Mouse (Mus musculus): ENCODE measurements around the gene Mrpl42.

The Mrpl42 gene

GRCm38 (mm10) chr10:95514656-95515292 lies 13.0 kb upstream of the Mrpl42 start, which contains the start of gene Ube2n:
TSS of gene Ube2n (plus strand) at chr10:95515145.
- DNase-seq (ENCODE audit: low spot score), result peak; percentile 85

DNA sequence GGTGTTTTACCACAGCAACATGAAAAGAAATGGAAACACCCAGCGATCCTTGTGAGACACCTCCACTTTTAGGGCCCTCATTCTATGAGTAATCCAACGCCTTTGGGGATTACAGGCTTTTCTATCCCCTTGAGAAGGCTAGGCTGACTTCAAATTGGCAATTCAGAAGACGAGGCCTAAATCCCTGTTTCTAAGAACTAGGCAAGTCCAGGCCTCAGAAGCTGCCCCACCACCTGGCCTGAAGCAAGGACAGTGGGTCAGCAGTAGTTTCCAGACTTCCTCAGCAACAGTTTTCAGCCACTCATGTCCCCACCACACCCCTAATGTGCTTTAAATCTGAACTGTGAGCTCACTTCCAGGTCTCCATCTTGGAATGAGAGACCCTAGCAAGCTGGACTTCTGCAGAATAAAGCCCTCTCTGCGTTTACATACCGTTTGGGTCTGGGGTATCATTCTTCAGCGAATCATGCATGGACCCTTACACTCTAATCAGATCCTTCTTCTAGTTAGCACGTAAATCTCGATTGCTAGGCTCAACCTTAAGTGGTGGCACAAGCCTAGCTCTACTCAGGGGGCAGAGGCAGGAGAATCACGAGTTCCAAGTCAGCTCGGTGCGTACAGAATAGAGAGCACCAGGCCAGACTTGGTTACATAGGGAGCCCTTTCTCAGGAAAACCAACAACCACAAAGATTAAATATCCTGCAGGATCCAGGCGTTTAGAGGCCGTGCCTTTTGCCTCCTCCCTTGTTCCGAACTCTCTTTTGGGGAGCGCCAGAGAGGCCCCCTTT lies 12.2 kb upstream of the Mrpl42 start:
- no peak for DNase-seq (ENCODE audit: low spot score)

GRCm38 (mm10) chr10:95512635-95513034 lies 10.9 kb upstream of the Mrpl42 start:
- DNase-seq (ENCODE audit: low spot score), result no peak

DNA sequence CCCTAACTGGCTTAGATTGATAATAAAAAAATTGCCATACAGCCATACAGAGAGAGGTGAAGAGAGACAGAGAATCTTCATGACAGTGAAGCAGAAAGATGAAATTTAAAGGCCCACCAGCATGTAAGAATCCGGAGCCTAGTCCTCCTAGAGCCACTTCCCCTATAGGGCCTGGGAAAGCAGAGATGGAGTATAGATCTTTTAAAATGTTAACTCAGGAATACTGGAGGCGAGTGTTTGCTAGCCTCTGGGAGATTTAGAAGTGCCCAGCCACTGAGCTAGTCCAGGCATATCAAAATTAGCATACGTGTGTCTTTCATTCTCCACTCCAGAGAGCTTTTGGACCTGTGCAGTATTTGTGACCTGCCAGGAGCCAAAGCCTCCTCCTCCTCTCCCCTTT lies 7.5 kb upstream of the Mrpl42 start:
- no peak for DNase-seq (ENCODE audit: low spot score)

GRCm38 (mm10) chr10:95508793-95509192 lies 7.1 kb upstream of the Mrpl42 start:
- DNase-seq (ENCODE audit: low spot score), result no peak

DNA sequence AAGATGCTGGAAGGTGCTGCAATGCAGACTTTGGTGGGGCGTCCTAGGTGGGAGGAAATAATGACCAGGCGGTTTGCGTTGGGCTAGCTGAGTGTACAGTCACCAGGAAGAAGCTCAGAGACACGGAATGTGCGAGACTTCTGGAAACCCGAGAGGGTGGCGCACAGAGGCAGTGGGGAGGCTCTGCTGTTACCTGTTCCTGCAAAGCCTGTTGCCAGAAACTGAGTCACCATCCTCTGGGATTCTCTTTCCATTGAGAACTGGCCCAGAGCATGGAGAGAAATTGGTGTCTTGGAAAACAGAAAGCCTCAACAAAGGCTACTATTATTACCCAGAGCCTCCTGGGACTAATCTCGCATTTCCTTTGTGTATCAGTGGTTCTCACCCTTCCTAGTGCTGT lies 6.4 kb upstream of the Mrpl42 start:
- no peak for DNase-seq (ENCODE audit: low spot score)

DNA sequence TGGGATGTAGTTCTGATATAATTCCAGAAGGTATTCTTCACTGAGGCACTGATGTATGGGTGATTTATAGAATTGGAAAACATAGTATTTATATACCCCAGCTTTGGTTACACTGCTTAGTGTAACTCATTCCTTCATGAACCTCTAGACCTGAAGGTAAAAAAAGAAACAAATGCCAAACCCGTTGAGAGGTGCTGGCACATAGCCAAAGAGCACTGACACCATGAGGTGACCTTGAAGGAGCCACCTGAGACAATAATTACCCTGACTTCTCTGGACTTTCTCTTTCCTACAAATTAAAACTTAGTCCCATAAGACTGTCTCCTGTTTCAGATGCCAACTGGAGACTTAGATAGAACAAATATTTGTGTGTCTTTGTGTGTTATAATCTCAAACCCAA lies 2.6 kb upstream of the Mrpl42 start:
- DNase-seq (ENCODE audit: low spot score), result no peak

DNA sequence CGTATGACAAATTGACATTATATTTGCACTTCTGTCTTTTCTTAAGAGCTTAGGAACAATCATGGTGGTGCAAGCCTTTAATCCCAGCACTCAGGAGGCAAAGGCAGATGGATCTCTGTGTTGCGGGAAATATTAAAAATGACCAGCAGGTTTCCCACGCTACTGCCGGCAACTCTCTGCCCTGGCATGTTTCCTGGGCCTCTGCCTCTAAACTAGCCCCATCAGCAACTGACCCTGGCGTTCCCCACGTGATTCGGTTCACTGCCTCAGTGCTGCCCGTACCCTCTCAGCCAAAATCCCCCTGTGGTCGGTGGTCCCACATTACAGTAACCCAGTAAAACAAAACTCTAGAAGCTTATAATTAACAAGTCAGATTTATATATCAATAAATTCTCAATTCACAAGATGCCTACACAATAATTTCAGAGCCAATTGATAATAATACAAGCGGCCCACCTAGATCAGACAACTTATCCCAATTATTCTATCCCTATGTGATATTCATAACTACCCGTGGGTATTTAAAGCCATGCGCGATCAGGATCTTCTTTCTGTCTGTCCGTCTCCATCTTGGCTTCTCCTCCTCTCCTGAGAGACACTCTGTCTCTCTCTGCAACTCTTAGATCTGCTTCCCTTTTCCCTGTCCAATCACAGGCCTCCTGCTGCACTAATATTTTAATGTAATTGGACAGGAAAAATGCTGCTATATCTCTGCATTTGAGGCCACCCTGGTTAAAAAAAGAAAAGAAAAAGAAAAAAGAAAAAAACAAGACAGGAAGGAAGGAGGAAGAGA lies 1.9 kb upstream of the Mrpl42 start:
- DNase-seq (ENCODE audit: low spot score), result no peak

- DNase-seq (ENCODE audit: low spot score), result no peak
Observed at GRCm38 (mm10) chr10:95501033-95501432, 707 bp downstream of the Mrpl42 start.

GRCm38 (mm10) chr10:95494268-95494667 lies 7.5 kb downstream of the Mrpl42 start:
- no peak for DNase-seq (ENCODE audit: low spot score)

GRCm38 (mm10) chr10:95489653-95490052 lies 12.1 kb downstream of the Mrpl42 start:
- no peak for DNase-seq (ENCODE audit: low spot score)

- DNase-seq (ENCODE audit: low spot score), result no peak
Observed at GRCm38 (mm10) chr10:95477516-95477915, 24.2 kb downstream of the Mrpl42 start.

GRCm38 (mm10) chr10:95475923-95476322 lies 25.8 kb downstream of the Mrpl42 start:
- peak; percentile 66 for DNase-seq (ENCODE audit: low spot score)

- no peak for DNase-seq (ENCODE audit: low spot score)
Observed at GRCm38 (mm10) chr10:95471889-95472547, 29.7 kb downstream of the Mrpl42 start.

DNA sequence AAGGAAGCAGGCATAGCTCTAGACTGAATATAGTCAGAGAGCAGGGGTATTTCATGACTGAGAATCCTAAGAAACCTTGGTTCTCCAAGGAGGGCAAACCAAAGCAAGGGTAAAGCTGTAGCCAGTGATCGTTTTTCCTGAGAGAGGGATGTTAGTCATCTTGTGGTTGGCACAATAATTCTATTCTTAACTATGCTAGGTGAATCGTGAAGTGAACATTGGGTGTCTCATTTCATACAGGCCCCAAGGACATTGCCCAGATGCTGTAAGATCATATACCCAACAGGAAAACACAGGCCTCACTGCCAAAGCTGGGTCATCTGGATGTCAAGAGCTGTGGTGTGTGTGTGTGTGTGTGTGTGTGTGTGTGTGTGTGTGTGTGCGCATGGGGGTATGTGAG lies 30.6 kb downstream of the Mrpl42 start:
- DNase-seq (ENCODE audit: low spot score), result no peak

DNA sequence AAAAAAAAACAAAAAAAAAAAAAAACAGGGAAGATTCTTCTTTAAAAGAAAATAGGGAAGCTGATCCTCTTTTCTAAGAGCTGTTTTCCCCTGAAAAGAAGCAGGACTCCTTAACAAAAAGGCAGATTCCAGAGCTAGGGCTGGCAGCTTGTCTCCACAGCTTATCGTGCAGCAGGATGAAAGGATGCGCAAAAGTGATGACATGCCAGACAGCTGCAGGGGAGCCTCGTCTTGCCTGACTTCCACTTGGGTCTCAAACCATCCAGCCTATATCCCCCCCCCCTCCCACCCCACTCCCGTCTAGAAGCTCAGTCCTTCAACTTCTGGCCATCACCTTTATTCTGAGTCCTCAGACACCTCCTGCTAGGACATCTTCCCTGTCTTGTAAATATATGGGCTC lies 32.8 kb downstream of the Mrpl42 start:
- no peak for DNase-seq (ENCODE audit: low spot score)

GRCm38 (mm10) chr10:95465485-95465896 lies 36.2 kb downstream of the Mrpl42 start:
- DNase-seq (ENCODE audit: low spot score), result no peak

GRCm38 (mm10) chr10:95464527-95464926 lies 37.2 kb downstream of the Mrpl42 start:
- no peak for DNase-seq (ENCODE audit: low spot score)

DNA sequence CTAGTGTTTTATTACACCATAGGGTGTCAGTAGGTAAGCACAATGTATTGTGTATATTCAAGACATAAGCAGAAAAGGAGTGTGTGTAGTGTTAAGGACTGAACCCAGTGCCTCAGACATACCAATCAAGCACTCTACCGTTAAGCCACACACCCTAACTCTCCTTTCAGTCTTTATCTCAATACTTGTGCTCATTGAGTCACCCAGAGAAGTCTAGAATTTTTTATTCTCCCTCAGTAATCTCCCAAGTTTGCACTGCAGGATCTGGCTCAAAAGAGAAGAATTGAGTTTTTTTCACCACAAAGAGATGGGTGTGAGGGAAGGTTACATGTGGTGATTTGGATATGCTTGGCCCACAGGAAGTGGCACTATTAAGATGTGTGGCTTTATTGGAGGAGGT lies 39.5 kb downstream of the Mrpl42 start:
- DNase-seq (ENCODE audit: low spot score), result no peak

DNA sequence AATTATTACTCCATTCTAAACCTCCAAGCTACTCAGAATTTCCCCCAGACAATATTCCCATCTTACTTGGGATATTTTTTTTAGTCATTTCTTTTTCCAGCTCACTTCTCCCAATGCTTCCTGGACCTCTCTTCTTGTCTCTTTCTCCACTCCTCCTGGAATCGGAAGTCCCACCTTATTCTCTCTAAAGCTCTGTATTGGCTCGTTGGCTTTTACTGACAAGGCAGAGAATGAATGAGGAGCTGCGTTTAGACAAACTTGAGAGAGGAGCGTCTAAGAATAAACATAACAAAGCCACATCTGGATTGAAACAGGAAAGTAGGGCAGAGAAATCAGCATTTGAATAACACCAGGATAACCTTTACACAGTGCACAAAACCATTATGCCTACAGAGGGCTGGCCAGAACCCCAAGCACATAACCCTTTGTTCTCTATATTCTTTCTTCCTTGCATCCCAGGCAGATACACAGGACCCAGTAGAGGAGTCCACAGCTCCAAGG lies 40.6 kb downstream of the Mrpl42 start:
- no peak for DNase-seq (ENCODE audit: low spot score)

DNA sequence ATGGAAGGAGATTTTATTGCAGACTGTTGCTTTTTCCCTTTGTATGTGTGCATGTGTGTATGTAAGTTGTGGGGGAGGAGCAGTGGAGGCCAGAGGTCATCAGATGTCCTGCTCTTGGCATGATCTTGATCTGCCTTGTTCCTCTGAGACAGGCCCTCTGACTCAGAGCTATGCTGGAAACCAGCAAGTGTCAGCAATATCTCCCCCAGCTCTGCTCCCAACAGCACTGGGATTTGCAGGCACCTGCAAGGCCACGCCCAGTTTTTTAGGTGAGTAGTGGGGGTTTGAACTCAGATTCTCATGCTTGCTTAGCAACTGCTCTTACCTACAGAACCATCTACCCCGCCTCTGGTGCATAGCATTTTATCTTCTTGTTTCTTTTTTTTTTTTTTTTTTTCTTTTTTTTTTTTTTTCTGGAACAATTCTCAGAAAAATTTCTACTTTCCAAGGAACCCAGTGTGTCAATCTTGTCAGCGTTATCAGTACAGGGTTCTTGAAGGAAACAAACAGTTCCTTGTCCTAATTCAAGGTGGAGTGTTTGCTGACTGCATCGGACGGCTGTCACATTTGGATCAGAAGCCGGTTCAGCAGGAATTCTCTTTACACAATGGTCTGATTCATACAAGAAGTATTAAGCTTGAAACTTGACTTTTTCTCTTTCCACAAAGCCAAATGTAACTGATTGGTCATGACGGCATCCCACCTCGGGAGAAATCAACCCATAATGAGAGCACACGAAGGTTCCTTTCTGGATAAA lies 43.5 kb downstream of the Mrpl42 start:
- no peak for DNase-seq (ENCODE audit: low spot score)
